Mouse (Mus musculus) MEL (cell line): ENCODE results near the gene Clcn6. TPM values are rescaled to one million over a fixed set of nuclear protein-coding genes. Genes with fewer than 3 reads are reported as not detected.

Experiments used
- DNase-seq: peaks from one replicate; pipeline ENCODE4 v3.0.0; 2011; ENCODE audit warnings: low read depth, low spot score
- H3K27ac ChIP-seq: 2 replicates; pipeline ENCODE4 v1.5.1; 2012; ENCODE audit warnings: low read depth, mild to moderate bottlenecking, control low read depth, low read length, moderate library complexity; ENCODE audit not compliant: control insufficient read depth
- H3K27me3 ChIP-seq, 2 experiments: fragments of 150-350 bp in 1 of 2; sonication (generic) in 1 of 2; 2 replicates each; pipeline ENCODE4 v1.6.1; 2012; ENCODE audit warnings: low read length in 2 of 2, mild to moderate bottlenecking in 2 of 2, improper control_type of control experiment in 1 of 2, moderate library complexity in 1 of 2; ENCODE audit not compliant: insufficient read depth in 2 of 2, control insufficient read depth in 1 of 2
- H3K36me3 ChIP-seq, 2 experiments: 2 replicates each; pipeline ENCODE4 v1.6.1; 2012 to 2014; ENCODE audit warnings: low read length in 2 of 2, improper control_type of control experiment in 1 of 2, inconsistent platforms in 1 of 2, mild to moderate bottlenecking in 1 of 2; ENCODE audit not compliant: insufficient read depth in 2 of 2, control insufficient read depth in 1 of 2
- H3K4me1 ChIP-seq, 2 experiments: fragments of 150-350 bp in 1 of 2; sonication (generic) in 1 of 2; 2 replicates each; pipeline ENCODE4 v1.6.1; 2012; ENCODE audit warnings: low read length in 2 of 2, improper control_type of control experiment in 1 of 2, mild to moderate bottlenecking in 1 of 2; ENCODE audit not compliant: insufficient read depth in 2 of 2, control insufficient read depth in 1 of 2
- H3K4me3 ChIP-seq, 2 experiments: fragments of 150-350 bp in 1 of 2; sonication (generic) in 1 of 2; 2 replicates each; pipeline ENCODE4 v1.5.1; 2012; ENCODE audit warnings: low read depth in 2 of 2, low read length in 2 of 2, mild to moderate bottlenecking in 2 of 2, moderate library complexity in 2 of 2, control low read depth in 1 of 2, improper control_type of control experiment in 1 of 2; ENCODE audit not compliant: control insufficient read depth in 1 of 2, insufficient read depth in 1 of 2
- H3K79me2 ChIP-seq: 2 replicates; pipeline ENCODE4 v1.6.1; 2012; ENCODE audit warnings: mild to moderate bottlenecking, low read length, moderate library complexity; ENCODE audit not compliant: control insufficient read depth, poor library complexity, insufficient read depth
- H3K9ac ChIP-seq: 2 replicates; pipeline ENCODE4 v1.6.1; 2012; ENCODE audit warnings: low read depth, mild to moderate bottlenecking, control low read depth, low read length, moderate library complexity; ENCODE audit not compliant: control insufficient read depth, poor library complexity, severe bottlenecking
- H3K9me3 ChIP-seq: fragments of 150-350 bp; sonication (generic); replicated peaks from 2 replicates; pipeline ENCODE4 v1.6.1; 2012; ENCODE audit warnings: mild to moderate bottlenecking, low read length, improper control_type of control experiment, moderate library complexity; ENCODE audit not compliant: insufficient read depth
- ELF1 ChIP-seq: IDR thresholded peaks from 2 replicates; pipeline ENCODE4 v1.6.1; 2014; ENCODE audit warnings: low read depth, mild to moderate bottlenecking, inconsistent platforms, low read length, improper control_type of control experiment, moderate library complexity
- JUND ChIP-seq: IDR thresholded peaks from 2 replicates; pipeline ENCODE4 v1.6.1; 2011; ENCODE audit warnings: low read depth, mild to moderate bottlenecking, improper control_type of control experiment, low read length
- MXI1 ChIP-seq: IDR thresholded peaks from 2 replicates; pipeline ENCODE4 v1.6.1; 2011; ENCODE audit warnings: mild to moderate bottlenecking, low read depth, low read length, improper control_type of control experiment
- POLR2A ChIP-seq, 2 experiments: IDR thresholded peaks; 2 replicates each; pipeline ENCODE4 v1.6.1; 2011 to 2012; ENCODE audit warnings: low read length in 2 of 2, mild to moderate bottlenecking in 2 of 2, control low read depth in 1 of 2, improper control_type of control experiment in 1 of 2, low read depth in 1 of 2, moderate library complexity in 1 of 2; ENCODE audit not compliant: control insufficient read depth in 1 of 2, insufficient read depth in 1 of 2, poor library complexity in 1 of 2
- POLR2AphosphoS2 ChIP-seq: IDR thresholded peaks from 2 replicates; pipeline ENCODE4 v1.6.1; 2011; ENCODE audit warnings: low read length, improper control_type of control experiment
- POLR2AphosphoS5 ChIP-seq: IDR thresholded peaks from 2 replicates; pipeline ENCODE4 v1.6.1; 2012; ENCODE audit warnings: low read depth, borderline replicate concordance, mild to moderate bottlenecking, inconsistent platforms, low read length, moderate library complexity, mixed read lengths
- RAD21 ChIP-seq: IDR thresholded peaks from 2 replicates; pipeline ENCODE4 v1.6.1; 2011; ENCODE audit warnings: mild to moderate bottlenecking, low read depth, low read length, improper control_type of control experiment
- TBP ChIP-seq: IDR thresholded peaks from 2 replicates; pipeline ENCODE4 v1.8.0; 2011; ENCODE audit warnings: low read depth, low read length, improper control_type of control experiment
- TCF12 ChIP-seq: IDR thresholded peaks from 2 replicates; pipeline ENCODE4 v1.6.1; 2014; ENCODE audit warnings: low read depth, mild to moderate bottlenecking, inconsistent platforms, low read length, improper control_type of control experiment, moderate library complexity
- USF2 ChIP-seq, 2 experiments: IDR thresholded peaks; 2 replicates each; pipeline ENCODE4 v1.6.1; 2011 to 2012; ENCODE audit warnings: improper control_type of control experiment in 2 of 2, low read length in 2 of 2, borderline replicate concordance in 1 of 2, inconsistent platforms in 1 of 2, low read depth in 1 of 2, mild to moderate bottlenecking in 1 of 2; ENCODE audit not compliant: insufficient read depth in 1 of 2
- polyA plus RNA-seq, 2 experiments: library from polyadenylated mRNA; stranded (reverse) in 1 of 2; unstranded in 1 of 2; fragments of >175 nt in 1 of 2; fragments of >200 nt in 1 of 2; gene quantifications; 2 replicates each; pipeline versions ENCODE4 v1.2.1 to v1.2.4; 2012; ENCODE audit warnings: low replicate concordance in 2 of 2, low read depth in 1 of 2; ENCODE audit not compliant: insufficient read length in 2 of 2, insufficient read depth in 1 of 2, missing spikeins in 1 of 2
- total RNA-seq: library from RNA; depleted of rRNA; stranded (reverse); fragments of 300-350 nt; gene quantifications from 2 replicates; pipeline ENCODE4 v1.2.3, GENCODE M21; 2012

Gene Clcn6
- total and polyA plus RNA-seq, 3 experiments, result 5.8 to 17.5 TPM; not detected in 1

GRCm38 (mm10) chr4:148087091-148087906 lies 48.7 kb upstream of the Clcn6 start:
- Histone ChIP-seq H3K27me3 (no peaks in the 10 kb centered on the region), H3K4me3 (peak overlapping the region; percentile 72 to 81), H3K9ac (peak overlapping the region; percentile 86), H3K36me3 (peaks cover 0 to 4% of the 10 kb centered on the region in 2 experiments; a peak in 2 of 4 replicates), H3K9me3 (no peaks in the 10 kb centered on the region), H3K4me1 (peaks cover 0 to 6% of the 10 kb centered on the region in 2 experiments; a peak in 2 of 4 replicates), H3K27ac (no peak overlapping the region), H3K79me2 (peaks cover 6% of the 10 kb centered on the region)
- peak; percentile 46 for DNase-seq
- TF ChIP-seq ELF1, result no peak
- no peak for TF ChIP-seq USF2 (IDR thresholded peaks at IDR 0.05; ENCODE audit: borderline replicate concordance in 1 of 2, insufficient read depth in 1 of 2, low read depth in 1 of 2, low read length in 2 of 2)
- TF ChIP-seq TBP, result no peak
- peak; percentile 37; the same call in 1 of the 2 replicates for TF ChIP-seq MXI1
- no peak for TF ChIP-seq TCF12
- TF ChIP-seq POLR2AphosphoS5, result no peak

DNA sequence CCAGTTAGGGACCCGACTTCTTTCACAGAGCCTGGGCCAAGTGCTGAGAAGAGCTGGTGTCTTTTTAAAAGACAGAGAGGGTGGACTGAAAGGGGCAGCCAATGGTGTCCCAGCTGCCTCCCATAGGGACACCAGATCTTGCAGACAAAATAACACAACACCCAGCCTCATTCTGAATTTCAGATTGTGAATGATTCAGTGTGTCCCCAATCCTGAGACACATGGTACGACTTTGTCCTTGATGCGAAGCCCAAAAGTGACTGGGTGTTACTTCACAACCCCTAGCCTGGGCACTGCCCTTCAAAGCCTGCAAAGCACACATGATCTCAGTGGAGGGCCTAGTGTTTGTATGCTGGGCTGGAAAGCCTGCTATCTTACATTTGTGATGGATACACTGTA lies 47.3 kb upstream of the Clcn6 start:
- H3K27ac ChIP-seq, result no peak overlapping the region
- no peaks in the 10 kb centered on the region for H3K27me3 ChIP-seq
- H3K4me3 ChIP-seq, result no peak overlapping the region
- H3K9me3 ChIP-seq, result no peaks in the 10 kb centered on the region
- H3K9ac ChIP-seq, result no peak overlapping the region
- peaks cover 6% of the 10 kb centered on the region for H3K79me2 ChIP-seq
- peaks cover 0 to 4% of the 10 kb centered on the region in 2 experiments; a peak in 2 of 4 replicates for H3K36me3 ChIP-seq
- H3K4me1 ChIP-seq, result peaks cover 0 to 10% of the 10 kb centered on the region in 2 experiments; a peak in 2 of 4 replicates
- TF ChIP-seq RAD21, result no peak
- TF ChIP-seq POLR2A (IDR thresholded peaks at IDR 0.05; ENCODE audit: control insufficient read depth in 1 of 2, insufficient read depth in 1 of 2, low read depth in 1 of 2, low read length in 2 of 2, poor library complexity in 1 of 2), result no peak
- no peak for DNase-seq

DNA sequence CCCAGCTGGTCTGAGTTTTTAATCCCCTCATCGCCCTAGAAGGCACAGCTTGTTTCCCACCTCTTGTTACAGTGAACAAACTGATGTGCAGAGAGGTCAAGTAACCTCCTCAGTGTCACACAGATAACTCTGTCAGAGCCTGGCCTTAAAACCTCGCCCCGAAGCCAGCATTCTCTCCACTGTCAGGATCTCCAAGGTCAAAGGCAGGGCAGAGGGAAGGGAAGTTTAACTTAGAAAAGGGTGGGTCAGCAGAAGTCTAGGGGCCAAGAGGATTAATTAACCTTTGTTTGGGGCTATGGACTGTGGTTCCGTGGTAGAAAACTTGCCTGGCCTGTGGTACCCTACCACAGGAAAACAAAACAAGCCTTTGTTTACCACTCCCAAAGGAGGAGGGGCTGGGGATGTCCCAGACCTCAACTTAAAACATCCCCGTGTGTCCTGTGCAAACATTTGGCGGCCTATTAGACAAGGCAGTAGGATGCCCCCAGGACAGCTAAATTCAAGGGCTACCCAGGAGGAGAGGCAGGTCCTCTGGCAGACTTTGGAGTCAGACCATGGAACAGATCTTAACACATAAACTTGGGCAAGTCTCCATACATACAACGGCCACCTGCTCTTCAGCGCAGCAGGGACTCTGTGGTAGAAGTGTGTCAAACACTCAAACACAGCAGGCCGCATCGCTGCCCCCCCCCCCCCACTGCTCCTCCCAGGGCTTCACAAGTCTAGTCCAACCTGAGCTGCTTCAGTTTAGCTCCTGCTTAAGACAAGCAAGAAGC lies 46.7 kb upstream of the Clcn6 start:
- no peak for TF ChIP-seq JUND
- no peak for TF ChIP-seq POLR2AphosphoS2
- no peak overlapping the region for H3K9ac ChIP-seq
- no peaks in the 10 kb centered on the region for H3K9me3 ChIP-seq
- H3K4me1 ChIP-seq, result peaks cover 0 to 10% of the 10 kb centered on the region in 2 experiments; a peak in 2 of 4 replicates
- no peak for DNase-seq
- no peak overlapping the region for H3K27ac ChIP-seq
- no peak overlapping the region for H3K4me3 ChIP-seq
- peaks cover 0 to 4% of the 10 kb centered on the region in 2 experiments; a peak in 2 of 4 replicates for H3K36me3 ChIP-seq
- peaks cover 6% of the 10 kb centered on the region for H3K79me2 ChIP-seq
- no peaks in the 10 kb centered on the region for H3K27me3 ChIP-seq
